Mouse (Mus musculus) ES-Bruce4 (cell line): ENCODE measurements around the gene Slc30a10.

Source experiments
- CTCF ChIP-seq: IDR thresholded peaks from one replicate; pipeline ENCODE4 v1.8.1; 2011; ENCODE audit warnings: low read depth, low read length
- EP300 ChIP-seq: IDR thresholded peaks from 2 replicates; pipeline ENCODE4 v1.6.1; 2011; ENCODE audit warnings: low read depth, low read length; ENCODE audit not compliant: insufficient read depth
- POLR2A ChIP-seq: IDR thresholded peaks from one replicate; pipeline ENCODE4 v1.8.1; 2011; ENCODE audit warnings: low read length; ENCODE audit not compliant: insufficient read depth

DNA sequence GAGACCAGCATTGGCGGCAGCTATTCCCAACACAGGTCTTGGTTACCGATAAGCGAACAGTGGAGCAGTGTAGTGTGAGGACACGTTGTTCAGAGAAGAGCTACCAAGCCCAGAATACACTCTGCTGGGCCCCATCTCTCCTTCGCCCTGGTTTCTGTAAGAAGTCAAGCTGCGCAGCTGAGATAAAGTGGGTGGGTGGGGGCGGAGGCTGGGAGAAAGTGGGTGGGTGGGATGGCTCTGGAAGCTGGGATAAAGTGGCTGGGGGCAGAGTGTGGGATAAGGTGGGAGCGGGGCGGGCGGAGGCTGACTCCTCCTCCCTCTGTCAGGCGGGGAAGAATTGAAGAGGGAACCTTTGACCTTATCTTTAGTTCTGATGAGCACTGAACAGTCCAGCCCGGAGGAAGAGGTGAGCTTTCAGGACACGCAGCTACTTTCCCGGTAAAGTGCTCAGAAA is 60.9 kb downstream of the Slc30a10 start:
- TF ChIP-seq EP300 (no peak), CTCF (no peak), POLR2A (no peak)
